Mouse (Mus musculus) olfactory bulb, adult 2 months (tissue): Measurements from ENCODE around the gene Gm10198.

Source experiments
- CTCF ChIP-seq: fragments of 200-500 bp; IDR thresholded peaks from 2 replicates; pipeline ENCODE4 v1.5.1; 2012; ENCODE audit warnings: low read depth, mild to moderate bottlenecking, low read length, moderate library complexity; ENCODE audit not compliant: insufficient read depth
- POLR2A ChIP-seq: fragments of 200-500 bp; IDR thresholded peaks from 2 replicates; pipeline ENCODE4 v1.6.1; 2012; ENCODE audit warnings: mild to moderate bottlenecking, low read depth, low read length, moderate library complexity; ENCODE audit not compliant: insufficient read depth

- TF ChIP-seq CTCF (no peak), POLR2A (no peak)
These were observed 23.9 kb downstream of the Gm10198 start for GRCm38 (mm10) chr13:111616168-111617125.
